Mouse (Mus musculus): Measurements from ENCODE around the gene Noc3l. TPM values are rescaled to one million over a fixed set of nuclear protein-coding genes. Genes with fewer than 3 reads are reported as not detected.

Noc3l gene
- polyA plus RNA-seq, 1 experiment from 2014 or later, result 1.8 TPM

DNA sequence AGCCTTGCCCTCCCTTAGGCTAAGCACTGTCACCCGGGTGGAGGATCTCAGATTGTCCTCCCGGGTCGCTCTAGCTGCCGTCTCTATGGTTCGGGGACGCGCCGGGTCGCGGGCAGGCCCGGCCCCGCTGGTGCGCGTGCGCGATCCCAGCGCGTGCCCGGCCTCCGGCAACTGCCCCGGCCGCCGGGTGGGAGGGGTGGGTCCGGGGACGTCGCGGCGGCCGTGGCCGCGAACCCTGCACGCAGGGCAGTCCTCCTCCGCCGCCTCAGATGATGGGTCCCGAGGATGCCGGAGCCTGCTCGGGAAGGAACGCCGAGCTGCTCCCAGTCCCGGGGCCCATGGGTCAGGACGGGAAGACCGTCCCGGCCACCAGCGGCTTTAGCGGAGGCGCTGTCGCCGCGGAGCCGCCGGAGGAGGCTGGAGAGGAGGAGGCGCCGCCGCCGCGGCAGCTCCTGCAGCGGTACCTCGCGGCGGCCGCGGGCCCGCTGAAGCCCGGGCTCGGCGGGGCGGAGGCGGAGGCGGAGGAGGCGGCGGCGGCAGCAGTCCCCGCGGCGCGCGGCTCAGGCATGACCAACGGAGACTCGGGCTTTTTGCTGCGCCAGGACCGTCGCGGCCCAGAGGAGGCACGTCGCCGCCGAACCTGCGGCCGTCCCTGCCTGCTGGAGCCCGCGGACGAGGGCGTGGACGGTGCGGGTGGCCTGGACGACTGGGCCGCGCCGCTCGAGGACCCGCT, 17.6 kb upstream of the Noc3l start, which contains the start of gene Tbc1d12:
TSS of gene Tbc1d12 (plus strand) at position 142 of the 733 bp plus-strand sequence.
- ATAC-seq (peak; percentile 94), DNase-seq (peak; percentile 94)
- Histone ChIP-seq H3K36me3 (replicated peaks; ENCODE audit: insufficient read depth, low read length) (no peaks in the 10 kb centered on the region), H3K4me2 (ENCODE audit: low read depth, low read length) (peak within 1 kb of the TSS; percentile 88), H3K27me3 (ENCODE audit: insufficient read depth, low read length) (no peaks in the 10 kb centered on the region), H3K9ac (replicated peaks) (peak within 1 kb of the TSS; percentile 89), H3K9me3 (ENCODE audit: low read length) (no peaks in the 10 kb centered on the region), H3K4me3 (ENCODE audit: low read depth, low read length) (peak within 1 kb of the TSS; percentile 91), H3K27ac (ENCODE audit: low read depth) (peak within 1 kb of the TSS; percentile 92), H3K4me1 (ENCODE audit: insufficient read depth) (peaks cover 11% of the 10 kb centered on the region)
- WGBS (ENCODE audit: insufficient replicate concordance), result 4% methylated on average over 57 of the region's 101 CpGs
- TF ChIP-seq CTCF (IDR thresholded peaks at IDR 0.05; ENCODE audit: low read depth), result peak; percentile 25; the same call in 1 of the 2 replicates
- 0 out of 2 replicates have a peak, but pooled peaks have one; percentile 21 for TF ChIP-seq EP300 (IDR thresholded peaks at IDR 0.05; ENCODE audit: low read depth)

DNA sequence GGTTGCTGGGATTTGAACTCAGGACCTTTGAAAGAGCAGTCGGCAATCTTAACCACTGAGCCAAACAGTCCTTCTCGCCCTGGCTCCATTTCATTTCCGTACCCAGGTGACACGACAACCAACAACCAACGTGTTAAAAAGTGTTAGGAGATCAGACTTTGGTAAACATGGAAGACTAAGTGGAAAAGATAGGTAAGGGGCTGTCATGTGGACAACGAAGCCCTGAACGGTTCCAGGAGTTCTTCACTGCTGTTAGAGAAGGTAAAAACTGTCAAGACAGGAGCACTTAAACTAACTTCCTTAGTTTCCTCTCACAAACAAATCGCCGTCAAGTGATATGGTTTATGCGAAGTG, 17.0 kb upstream of the Noc3l start:
- ATAC-seq (0 out of 2 replicates have a peak, but pooled peaks have one; percentile 0), DNase-seq (no peak)
- Histone ChIP-seq H3K36me3 (replicated peaks; ENCODE audit: insufficient read depth, low read length) (no peaks in the 10 kb centered on the region), H3K9ac (replicated peaks) (peak overlapping the region; percentile 89), H3K4me2 (ENCODE audit: low read depth, low read length) (peak overlapping the region; percentile 88), H3K27ac (ENCODE audit: low read depth) (peak overlapping the region; percentile 92), H3K27me3 (ENCODE audit: insufficient read depth, low read length) (no peaks in the 10 kb centered on the region), H3K4me3 (ENCODE audit: low read depth, low read length) (peak overlapping the region; percentile 91), H3K4me1 (ENCODE audit: insufficient read depth) (peaks cover 11% of the 10 kb centered on the region), H3K9me3 (ENCODE audit: low read length) (no peaks in the 10 kb centered on the region)
- 19% methylated on average over 10 of the region's 10 CpGs for WGBS (ENCODE audit: insufficient replicate concordance)
- no peak for TF ChIP-seq CTCF (IDR thresholded peaks at IDR 0.05; ENCODE audit: low read depth)
- TF ChIP-seq EP300 (IDR thresholded peaks at IDR 0.05; ENCODE audit: low read depth), result no peak

DNA sequence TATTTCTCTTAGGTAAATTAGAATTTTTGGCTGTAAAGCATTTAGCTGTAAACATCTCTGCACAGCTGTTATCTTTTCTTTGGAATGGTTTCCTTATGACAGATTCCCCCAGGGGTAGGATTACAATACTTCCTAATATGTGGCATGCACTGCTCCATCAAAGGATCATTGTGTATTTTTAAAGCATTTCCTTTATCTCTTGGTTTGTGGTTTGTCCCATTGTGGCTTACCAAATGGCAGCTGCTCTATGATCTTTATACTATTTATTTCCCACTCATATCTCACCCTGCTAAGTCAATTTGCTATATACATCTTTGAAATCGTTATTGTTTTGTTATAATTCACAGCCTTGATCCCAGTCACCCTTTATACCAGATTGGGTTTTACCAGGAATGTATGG, 14.2 kb upstream of the Noc3l start:
- peaks cover 11% of the 10 kb centered on the region for H3K4me1 ChIP-seq (ENCODE audit: insufficient read depth)
- ATAC-seq, result no peak
- TF ChIP-seq EP300 (IDR thresholded peaks at IDR 0.05; ENCODE audit: low read depth), result no peak
- no peak for TF ChIP-seq CTCF (IDR thresholded peaks at IDR 0.05; ENCODE audit: low read depth)
- H3K9me3 ChIP-seq (ENCODE audit: low read length), result no peaks in the 10 kb centered on the region
- H3K36me3 ChIP-seq (replicated peaks; ENCODE audit: insufficient read depth, low read length), result no peaks in the 10 kb centered on the region
- no peak overlapping the region for H3K4me2 ChIP-seq (ENCODE audit: low read depth, low read length)
- 49% methylated on average over 1 of the region's 1 CpGs for WGBS (ENCODE audit: insufficient replicate concordance)
- H3K27ac ChIP-seq (ENCODE audit: low read depth), result no peak overlapping the region
- DNase-seq, result no peak
- H3K4me3 ChIP-seq (ENCODE audit: low read depth, low read length), result no peak overlapping the region
- no peaks in the 10 kb centered on the region for H3K27me3 ChIP-seq (ENCODE audit: insufficient read depth, low read length)
- H3K9ac ChIP-seq (replicated peaks), result no peak overlapping the region

DNA sequence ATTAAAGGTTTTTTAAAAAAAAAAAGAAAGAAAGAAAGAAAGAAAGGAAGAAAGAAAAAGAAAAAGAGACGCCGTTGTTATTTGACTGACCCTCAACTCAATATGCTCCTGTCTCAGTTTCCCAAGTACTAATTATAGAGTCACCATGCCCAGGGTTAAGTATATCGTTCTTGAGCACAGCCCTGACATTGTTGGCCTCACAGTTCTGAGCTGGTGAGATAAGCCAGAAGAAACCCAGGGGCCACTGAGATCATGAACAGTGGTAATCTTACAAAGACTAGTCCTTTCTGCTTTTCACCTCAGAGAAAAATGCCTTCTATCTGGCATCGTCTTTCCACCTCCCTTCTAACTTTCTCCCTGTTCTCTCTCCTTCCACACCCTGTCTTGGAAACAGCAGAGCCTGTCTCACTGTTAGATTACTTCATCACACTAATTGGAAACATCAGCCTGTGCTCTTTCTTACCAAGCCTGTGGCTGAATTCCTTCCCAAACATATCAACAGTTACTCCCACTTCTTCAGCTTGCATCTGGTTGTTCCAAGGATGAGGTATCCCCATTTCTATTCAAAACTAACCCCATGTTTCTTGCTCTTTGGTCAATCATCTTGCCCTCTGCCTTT, 1.3 kb upstream of the Noc3l start:
- 46% methylated on average over 4 of the region's 4 CpGs for WGBS (ENCODE audit: insufficient replicate concordance)
- Histone ChIP-seq H3K4me2 (ENCODE audit: low read depth, low read length) (peak overlapping the region; percentile 89), H3K9ac (replicated peaks) (peak overlapping the region; percentile 42; the same call in 1 of the 2 replicates), H3K27ac (ENCODE audit: low read depth) (peak overlapping the region; percentile 78), H3K4me3 (ENCODE audit: low read depth, low read length) (peak overlapping the region; percentile 67), H3K4me1 (ENCODE audit: insufficient read depth) (peaks cover 14% of the 10 kb centered on the region), H3K27me3 (ENCODE audit: insufficient read depth, low read length) (no peaks in the 10 kb centered on the region), H3K9me3 (ENCODE audit: low read length) (no peaks in the 10 kb centered on the region), H3K36me3 (replicated peaks; ENCODE audit: insufficient read depth, low read length) (no peaks in the 10 kb centered on the region)
- DNase-seq (peak; percentile 31), ATAC-seq (peak; percentile 78)
- peak; percentile 93 for TF ChIP-seq EP300 (IDR thresholded peaks at IDR 0.05; ENCODE audit: low read depth)
- no peak for TF ChIP-seq CTCF (IDR thresholded peaks at IDR 0.05; ENCODE audit: low read depth)

DNA sequence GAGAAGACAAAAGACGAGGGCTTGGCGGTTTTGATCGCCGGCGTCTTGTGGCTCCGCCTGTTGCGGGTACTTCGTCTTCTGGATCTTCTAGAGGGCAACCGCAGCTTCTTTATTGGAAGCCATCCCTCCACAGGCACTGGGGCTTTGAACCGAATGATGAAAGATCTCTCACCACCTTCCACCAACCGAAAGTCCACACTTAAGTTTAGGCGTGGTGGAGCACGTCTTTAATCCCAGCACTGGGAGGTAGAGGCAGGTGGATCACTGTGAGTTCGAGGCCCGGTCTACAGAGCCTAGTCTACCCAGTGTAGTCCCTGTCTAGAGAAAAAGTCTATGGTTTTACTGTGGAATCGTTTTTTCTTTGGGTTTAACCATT, 378 bp upstream of the Noc3l start:
- Histone ChIP-seq H3K9ac (replicated peaks) (peak overlapping the region; percentile 73), H3K4me2 (ENCODE audit: low read depth, low read length) (peak overlapping the region; percentile 89), H3K9me3 (ENCODE audit: low read length) (no peaks in the 10 kb centered on the region), H3K27ac (ENCODE audit: low read depth) (peak overlapping the region; percentile 78), H3K36me3 (replicated peaks; ENCODE audit: insufficient read depth, low read length) (peaks cover 9% of the 10 kb centered on the region), H3K4me1 (ENCODE audit: insufficient read depth) (peaks cover 14% of the 10 kb centered on the region), H3K4me3 (ENCODE audit: low read depth, low read length) (peak overlapping the region; percentile 67), H3K27me3 (ENCODE audit: insufficient read depth, low read length) (no peaks in the 10 kb centered on the region)
- ATAC-seq (peak; percentile 57), DNase-seq (no peak)
- no peak for TF ChIP-seq CTCF (IDR thresholded peaks at IDR 0.05; ENCODE audit: low read depth)
- no peak for TF ChIP-seq EP300 (IDR thresholded peaks at IDR 0.05; ENCODE audit: low read depth)
- 9% methylated on average over 16 of the region's 16 CpGs for WGBS (ENCODE audit: insufficient replicate concordance)

DNA sequence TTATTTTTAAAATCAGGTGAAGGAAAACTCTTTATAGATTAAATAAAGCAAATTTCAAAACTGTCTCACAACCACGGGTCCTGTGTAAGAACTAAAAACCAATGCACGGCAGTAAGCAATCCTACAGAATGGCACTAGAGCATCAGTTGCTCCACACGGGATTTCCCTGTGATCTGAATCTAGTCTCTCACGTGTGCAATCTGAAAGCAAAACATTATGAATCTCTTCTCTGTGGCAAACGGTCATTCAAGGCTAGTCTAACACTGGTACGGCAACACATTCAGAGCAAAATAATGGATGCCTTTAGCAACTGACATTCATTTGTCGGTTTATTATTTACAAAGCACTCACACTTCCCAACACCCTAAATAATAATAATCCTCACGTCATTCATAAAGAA, 846 bp downstream of the Noc3l start:
- WGBS (ENCODE audit: insufficient replicate concordance), result 25% methylated on average over 8 of the region's 8 CpGs
- no peak for TF ChIP-seq EP300 (IDR thresholded peaks at IDR 0.05; ENCODE audit: low read depth)
- no peak for TF ChIP-seq CTCF (IDR thresholded peaks at IDR 0.05; ENCODE audit: low read depth)
- H3K9ac ChIP-seq (replicated peaks), result peak overlapping the region; percentile 73
- no peak overlapping the region; the same call in 1 of the 2 replicates for H3K27ac ChIP-seq (ENCODE audit: low read depth)
- no peaks in the 10 kb centered on the region for H3K9me3 ChIP-seq (ENCODE audit: low read length)
- H3K4me2 ChIP-seq (ENCODE audit: low read depth, low read length), result peak overlapping the region; percentile 89
- ATAC-seq (no peak), DNase-seq (no peak)
- peaks cover 17% of the 10 kb centered on the region for H3K36me3 ChIP-seq (replicated peaks; ENCODE audit: insufficient read depth, low read length)
- peaks cover 14% of the 10 kb centered on the region for H3K4me1 ChIP-seq (ENCODE audit: insufficient read depth)
- H3K27me3 ChIP-seq (ENCODE audit: insufficient read depth, low read length), result no peaks in the 10 kb centered on the region
- peak overlapping the region; percentile 67 for H3K4me3 ChIP-seq (ENCODE audit: low read depth, low read length)

Data from liver, postnatal 0 days (tissue).